Mouse (Mus musculus) embryonic stem cell, embryonic (primary cell): ENCODE data around the gene Perm1.

Experiments used
- CTCF ChIA-PET, 4 experiments: fragments of 300-600 bp in 2 of 4; fragments of 350-600 bp in 2 of 4; sonication (Branson Sonifier 250); formaldehyde crosslinking; loops; one replicate each; lab custom pipeline; 2022; ENCODE audit warnings: inconsistent platforms in 2 of 4; lab: Charles Lee
- POLR2A ChIA-PET, 4 experiments: fragments of 300-600 bp in 2 of 4; fragments of 350-600 bp in 2 of 4; sonication (Branson Sonifier 250); formaldehyde crosslinking; loops; one replicate each; lab custom pipeline; 2022; ENCODE audit warnings: antibody characterized with exemption in 4 of 4, inconsistent platforms in 1 of 4; lab: Charles Lee

The Perm1 gene

DNA sequence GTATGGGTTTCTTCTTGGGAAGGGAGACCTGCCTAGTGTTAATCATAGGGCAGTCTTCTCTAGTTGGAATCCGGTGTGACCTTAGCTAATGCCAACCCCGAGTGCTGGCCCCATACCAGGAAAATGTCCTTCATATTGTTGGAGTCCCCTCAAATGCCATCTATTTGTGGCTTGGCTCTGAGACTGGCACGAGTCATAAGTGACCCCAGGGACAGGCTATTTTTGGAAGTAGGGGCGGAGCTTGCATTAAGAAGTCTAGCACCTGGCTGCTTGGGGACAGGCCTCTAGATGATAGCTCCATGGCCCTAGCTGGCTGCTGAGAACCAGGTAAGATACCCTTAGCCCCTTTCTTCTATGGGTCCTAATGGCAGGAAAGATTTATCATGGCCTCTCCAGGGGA is at the start of gene Perm1:
TSS of gene Perm1 (plus strand) at position 220 of the 400 bp plus-strand sequence.
- ChIA-PET CTCF (interaction anchor here in 1 of 4 experiments (0.6 kb wide), 1 partner anchor 18 kb away, joined by 3 read pairs; no protein-coding TSS in a partner anchor), POLR2A (interaction anchor here in 1 of 4 experiments (0.8 kb wide), 1 partner anchor 27 kb away, joined by 3 read pairs; no protein-coding TSS in a partner anchor)

DNA sequence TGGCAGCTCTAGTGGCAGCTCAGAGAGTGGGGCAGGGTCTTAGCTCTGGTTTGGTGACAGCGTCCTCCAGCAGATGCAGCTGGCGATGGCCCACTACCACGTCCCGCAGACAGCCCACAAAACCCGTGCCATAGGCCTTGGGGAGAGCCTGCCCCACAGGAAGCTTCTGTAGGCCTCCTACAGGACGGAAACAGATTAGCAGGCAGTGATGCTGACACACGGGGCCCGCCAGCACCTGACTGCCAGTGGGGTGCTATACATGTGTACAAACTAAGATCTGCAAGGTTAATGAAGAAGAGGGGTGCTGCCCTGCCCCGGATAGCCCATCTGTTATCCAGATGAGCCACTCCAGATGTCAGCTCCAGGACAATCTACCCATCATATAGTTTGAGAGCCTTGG is 49.2 kb upstream of the Perm1 start:
- ChIA-PET CTCF (interaction anchor here in 2 of 4 experiments (0.6 to 1.1 kb wide), 2 partner anchors 22 to 28 kb away, joined by 3 to 4 read pairs; no protein-coding TSS in a partner anchor), POLR2A (interaction anchor here in 3 of 4 experiments (0.8 to 2.0 kb wide), 11 partner anchors 9 to 70 kb away, joined by 3 to 6 read pairs (median 3); partner anchors contain the start of genes 9430015G10Rik (in 1 of the 3) and Noc2l (in 1 of the 3))

DNA sequence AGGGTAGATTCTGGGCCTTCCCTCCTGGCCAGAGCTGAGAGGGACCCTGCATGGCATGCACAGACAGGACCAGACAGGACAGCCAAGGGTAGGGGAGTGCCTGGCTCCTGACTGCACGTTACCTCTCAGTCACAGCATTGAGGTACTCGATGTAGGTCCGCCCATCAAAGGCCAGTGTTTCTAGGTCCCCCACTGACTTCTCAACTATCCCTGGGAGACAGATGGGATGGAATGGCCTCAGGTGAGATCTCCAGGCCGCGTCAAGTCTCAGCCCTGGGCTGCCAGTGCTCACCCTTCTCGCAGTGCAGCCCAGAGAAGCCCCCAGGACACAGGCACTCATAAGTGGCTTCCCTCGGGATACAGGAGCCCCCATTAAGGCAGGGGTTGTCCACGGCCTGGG is 47.1 kb upstream of the Perm1 start:
- POLR2A ChIA-PET, result interaction anchor here in 1 of 4 experiments (0.6 kb wide), 1 partner anchor 356 kb away, joined by 3 read pairs; no protein-coding TSS in a partner anchor

DNA sequence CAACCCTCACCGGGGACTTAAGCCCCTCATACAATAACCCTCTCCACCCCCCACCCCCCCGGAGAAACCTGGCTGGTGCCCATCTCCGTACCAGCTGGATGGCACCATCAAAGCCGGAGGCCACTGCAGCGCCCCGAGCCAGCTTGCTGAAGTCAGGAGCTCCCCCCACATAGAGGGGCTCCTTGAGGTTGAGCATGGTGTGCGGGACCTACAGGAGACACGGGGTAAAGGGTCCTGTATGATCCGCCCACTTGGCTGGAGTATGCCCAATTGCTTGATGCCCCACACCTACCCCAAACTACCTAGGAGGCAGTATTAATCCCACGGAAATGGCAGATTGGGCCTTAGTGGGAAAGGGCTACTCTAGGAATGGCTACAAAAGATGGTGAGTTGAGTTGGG is 46.5 kb upstream of the Perm1 start:
- CTCF ChIA-PET, result no interaction called here
- POLR2A ChIA-PET, result interaction anchor here in 1 of 4 experiments (0.6 kb wide), 1 partner anchor 356 kb away, joined by 3 read pairs; no protein-coding TSS in a partner anchor

More for the DNA sequence above, 47.1 kb upstream of the Perm1 start:
- CTCF ChIA-PET, result no interaction called here

DNA sequence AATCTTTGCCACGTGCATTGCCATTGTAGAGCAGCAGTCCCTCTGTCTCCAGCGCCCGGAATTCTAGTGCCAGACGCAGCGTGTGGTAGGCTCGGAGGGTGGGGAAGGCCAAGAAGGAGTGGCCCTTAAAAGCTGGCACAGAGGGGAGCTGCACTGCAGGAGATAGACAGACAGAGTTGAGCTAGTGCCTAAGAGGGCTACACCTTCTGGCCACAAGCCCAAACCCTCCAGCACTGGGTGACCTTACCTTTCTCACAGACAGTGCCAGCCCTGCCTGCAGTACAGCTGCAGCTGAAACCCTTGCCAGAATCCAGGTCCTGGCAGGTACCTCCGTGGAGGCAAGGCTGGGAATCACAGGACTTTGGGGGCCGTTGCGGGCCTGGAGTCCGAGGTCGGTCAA is 43.8 kb upstream of the Perm1 start:
- CTCF ChIA-PET, result no interaction called here

DNA sequence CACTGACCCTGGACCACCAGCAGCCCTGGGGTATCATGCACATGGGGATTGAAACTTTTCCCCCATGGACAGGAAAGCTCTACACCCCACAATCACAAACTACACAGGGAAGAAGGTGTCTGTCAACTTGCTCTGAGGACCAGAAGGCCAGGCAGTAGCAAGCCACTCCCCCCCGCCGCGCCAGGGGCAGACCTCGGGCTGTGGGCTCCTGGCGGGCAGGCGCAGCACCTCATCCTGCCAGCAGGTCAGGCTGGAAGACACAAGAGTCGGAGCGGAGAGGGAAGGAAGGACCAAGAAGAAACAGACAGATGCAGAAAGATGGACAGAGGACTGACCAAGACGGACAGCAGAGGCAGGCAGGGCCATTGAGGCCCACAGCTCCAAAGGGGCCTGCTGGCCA is 38.0 kb upstream of the Perm1 start:
- ChIA-PET POLR2A (interaction anchor here in 2 of 4 experiments (0.8 to 3.1 kb wide), 7 partner anchors 9 to 166 kb away, joined by 3 to 14 read pairs (median 3); no protein-coding TSS in a partner anchor), CTCF (no interaction called here)

More for the DNA sequence above, 43.8 kb upstream of the Perm1 start:
- POLR2A ChIA-PET, result interaction anchor here in 3 of 4 experiments (0.8 to 1.9 kb wide), 16 partner anchors 9 to 71 kb away, joined by 3 to 6 read pairs (median 4); partner anchors contain the start of genes 9430015G10Rik (in 1 of the 3), Agrn (in 1 of the 3) and Noc2l (in 1 of the 3)

DNA sequence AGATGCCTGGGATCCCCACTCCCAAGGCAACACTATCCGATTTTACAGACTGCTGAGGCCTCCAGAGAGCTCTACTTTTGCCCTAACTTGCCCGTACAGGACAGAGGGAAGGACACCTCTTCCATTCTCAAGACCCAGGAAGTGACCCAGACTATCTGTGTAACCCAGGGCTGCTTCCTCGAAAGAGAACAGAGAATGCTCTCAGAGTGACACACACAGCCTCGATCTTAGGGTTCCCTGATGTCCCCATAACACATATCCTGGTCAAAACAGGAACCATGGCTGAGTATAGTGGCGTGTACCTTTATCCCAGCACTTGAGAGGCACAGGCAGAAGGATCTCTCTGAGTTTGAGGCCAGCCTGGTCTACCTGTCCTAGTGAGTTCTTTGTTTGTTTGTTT is 31.9 kb upstream of the Perm1 start:
- CTCF ChIA-PET, result interaction anchor here in 1 of 4 experiments (0.5 kb wide), 1 partner anchor 582 kb away, joined by 3 read pairs; no protein-coding TSS in a partner anchor
- POLR2A ChIA-PET, result interaction anchor here in 2 of 4 experiments (0.6 to 8.4 kb wide), 11 partner anchors 9 to 74 kb away, joined by 3 to 104 read pairs (median 4); partner anchors contain the start of genes 9430015G10Rik (in 2 of the 2) and Agrn (in 1 of the 2)

DNA sequence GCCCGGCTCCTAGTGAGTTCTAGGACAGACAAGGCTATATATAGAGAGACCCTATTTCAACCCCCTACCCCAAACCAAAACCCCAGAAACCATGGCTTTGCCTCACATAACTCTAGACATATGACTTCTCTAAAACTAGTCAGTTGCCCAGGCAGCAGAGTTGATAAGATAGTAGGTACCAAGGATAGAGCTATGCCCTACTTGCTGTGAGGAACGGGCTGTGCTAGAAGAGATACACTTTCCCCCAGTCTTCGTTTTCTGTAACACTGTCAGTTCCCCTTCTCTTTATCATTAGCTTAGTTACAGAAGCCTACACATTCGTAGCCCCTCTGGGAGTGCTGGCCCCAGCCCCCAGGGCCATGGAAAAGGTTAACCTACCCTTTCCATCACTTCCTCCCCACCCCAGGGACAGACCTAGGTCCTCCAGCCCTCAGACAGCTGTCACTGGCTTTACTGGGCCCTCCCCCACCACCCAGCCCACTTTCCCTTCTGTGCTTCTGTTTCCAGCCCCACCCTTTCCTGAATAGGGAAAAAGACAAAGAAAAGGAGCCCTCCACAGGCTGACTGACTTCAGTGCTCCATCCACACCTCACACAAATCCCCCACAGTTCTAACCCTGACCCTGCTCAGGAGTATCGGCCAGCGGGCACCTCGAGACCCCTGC is 31.2 kb upstream of the Perm1 start:
- POLR2A ChIA-PET, result interaction anchor here in 3 of 4 experiments (0.5 to 8.4 kb wide), 9 partner anchors 9 to 75 kb away, joined by 3 to 104 read pairs (median 6); partner anchors contain the start of genes 9430015G10Rik (in 1 of the 3), AW011738 (in 1 of the 3) and Agrn (in 1 of the 3)
- CTCF ChIA-PET, result interaction anchor here in 1 of 4 experiments (0.5 kb wide), 1 partner anchor 583 kb away, joined by 3 read pairs; no protein-coding TSS in a partner anchor

DNA sequence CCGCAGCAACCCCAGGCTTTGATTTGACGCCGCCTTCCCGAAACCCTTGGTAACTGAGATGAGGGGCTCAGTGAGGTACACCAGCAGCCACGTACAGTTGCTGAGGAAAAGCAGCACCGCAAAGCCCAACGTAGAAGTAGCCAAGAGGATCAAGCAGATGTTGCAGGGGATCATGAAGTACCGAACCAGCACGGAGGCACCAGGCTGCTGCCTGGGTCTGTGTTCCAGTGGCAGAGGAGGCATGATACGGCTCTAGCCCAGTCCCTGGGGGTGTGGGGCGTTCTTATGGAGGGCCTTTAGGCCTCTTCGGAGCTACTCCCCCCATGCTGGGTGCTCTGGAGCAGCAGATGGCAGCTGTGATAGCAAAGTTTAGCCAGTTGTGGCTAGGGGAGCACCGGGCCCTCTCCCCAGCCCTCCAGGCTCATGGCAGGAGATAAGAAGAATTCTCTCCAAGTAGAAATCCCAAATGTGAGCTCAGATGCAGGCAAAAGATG is 30.2 kb upstream of the Perm1 start:
- CTCF ChIA-PET, result no interaction called here
- POLR2A ChIA-PET, result interaction anchor here in 3 of 4 experiments (0.5 to 8.4 kb wide), 17 partner anchors 8 to 1729 kb away, joined by 3 to 104 read pairs (median 5); partner anchors contain the start of genes AW011738 (in 2 of the 3), Noc2l (in 2 of the 3), Agrn (in 1 of the 3) and Plekhn1 (in 1 of the 3)

DNA sequence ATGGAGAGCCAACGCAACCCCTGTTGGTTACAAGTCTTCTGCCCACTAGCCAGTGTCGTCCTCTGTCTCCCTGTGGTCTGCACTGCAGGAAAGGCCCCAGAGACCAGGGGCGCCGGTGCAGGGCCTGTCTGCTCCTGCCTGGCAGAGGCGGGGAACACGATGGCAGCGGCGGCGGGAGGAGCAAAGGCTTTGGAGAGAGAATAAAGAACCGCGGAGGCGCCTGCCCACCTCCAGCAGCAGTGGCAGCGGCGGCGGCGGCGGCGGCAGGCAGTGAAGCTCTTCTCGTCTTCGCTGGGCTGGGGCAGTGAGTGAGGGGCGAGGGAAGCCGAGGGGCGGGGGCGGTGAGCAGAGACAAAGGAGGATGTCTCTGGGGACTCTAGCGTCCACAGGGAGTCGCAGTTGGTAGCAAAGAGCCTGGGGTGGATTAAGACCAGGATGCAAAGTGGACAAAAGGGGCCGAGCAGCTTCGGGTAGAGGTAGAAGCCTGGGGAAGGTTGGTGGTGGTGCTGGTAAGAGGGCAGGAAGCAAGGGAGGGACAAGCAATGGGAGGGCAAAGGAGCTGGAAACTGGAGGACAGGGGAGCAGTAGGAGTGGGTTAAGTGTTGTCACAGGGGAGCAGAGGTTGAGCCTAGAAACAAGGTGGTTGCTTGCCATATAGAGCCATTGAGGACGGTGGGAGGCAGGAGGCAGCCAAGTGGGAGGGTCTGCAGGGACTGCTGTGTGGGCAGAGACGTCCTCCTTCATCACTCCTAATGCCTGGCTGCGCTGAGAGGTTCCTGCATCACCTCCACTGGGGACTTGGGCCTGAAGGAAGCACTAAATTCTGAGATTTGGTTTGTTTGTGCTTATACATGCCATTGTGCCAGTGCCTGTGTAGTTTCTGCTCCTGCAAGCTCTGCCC is 29.5 kb upstream of the Perm1 start:
- CTCF ChIA-PET, result no interaction called here
- POLR2A ChIA-PET, result interaction anchor here in 3 of 4 experiments (0.5 to 8.4 kb wide), 17 partner anchors 8 to 62 kb away, joined by 3 to 104 read pairs (median 5); partner anchors contain the start of genes AW011738 (in 2 of the 3), Noc2l (in 2 of the 3), Agrn (in 1 of the 3) and Plekhn1 (in 1 of the 3)

DNA sequence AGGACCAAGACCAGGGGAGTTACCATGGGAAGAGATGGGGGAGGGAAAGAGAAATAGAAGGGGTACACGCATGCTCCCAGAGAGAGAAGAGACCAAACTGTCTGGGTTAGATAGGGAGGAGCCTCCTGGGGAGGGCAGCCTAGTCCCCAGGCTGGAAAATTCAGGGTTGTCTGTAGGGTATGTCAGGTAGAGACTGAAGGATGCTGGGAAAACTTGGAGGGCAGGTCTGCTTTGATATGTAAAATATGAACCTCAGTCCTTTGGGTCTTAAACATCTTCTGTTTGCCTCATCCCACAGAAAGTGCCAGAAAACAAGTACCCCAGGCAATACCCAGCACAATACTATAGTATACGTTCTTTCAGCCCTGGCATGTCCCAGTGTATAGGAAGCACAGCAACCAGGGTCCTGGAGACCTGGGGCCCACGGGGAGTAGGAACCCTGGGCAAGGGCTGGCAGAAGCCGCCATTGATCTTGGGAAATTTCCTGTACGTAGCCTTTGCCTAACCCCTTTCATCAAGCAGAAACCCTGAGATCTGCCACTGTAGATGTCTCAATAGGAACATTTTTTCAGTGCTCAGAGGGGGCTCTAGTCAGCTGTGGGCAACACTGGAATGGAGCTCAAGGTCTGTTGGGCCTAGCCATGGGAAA is 27.4 kb upstream of the Perm1 start:
- POLR2A ChIA-PET, result interaction anchor here (0.5 to 4.7 kb wide), 30 partner anchors 9 to 245 kb away, joined by 3 to 30 read pairs (median 4); partner anchors contain the start of genes Agrn (in 3 of the 4), Noc2l (in 3 of the 4), 9430015G10Rik (in 1 of the 4) and AW011738 (in 1 of the 4)
- CTCF ChIA-PET, result interaction anchor here in 2 of 4 experiments (0.6 kb wide), 2 partner anchors 13 to 22 kb away, joined by 3 read pairs; no protein-coding TSS in a partner anchor

DNA sequence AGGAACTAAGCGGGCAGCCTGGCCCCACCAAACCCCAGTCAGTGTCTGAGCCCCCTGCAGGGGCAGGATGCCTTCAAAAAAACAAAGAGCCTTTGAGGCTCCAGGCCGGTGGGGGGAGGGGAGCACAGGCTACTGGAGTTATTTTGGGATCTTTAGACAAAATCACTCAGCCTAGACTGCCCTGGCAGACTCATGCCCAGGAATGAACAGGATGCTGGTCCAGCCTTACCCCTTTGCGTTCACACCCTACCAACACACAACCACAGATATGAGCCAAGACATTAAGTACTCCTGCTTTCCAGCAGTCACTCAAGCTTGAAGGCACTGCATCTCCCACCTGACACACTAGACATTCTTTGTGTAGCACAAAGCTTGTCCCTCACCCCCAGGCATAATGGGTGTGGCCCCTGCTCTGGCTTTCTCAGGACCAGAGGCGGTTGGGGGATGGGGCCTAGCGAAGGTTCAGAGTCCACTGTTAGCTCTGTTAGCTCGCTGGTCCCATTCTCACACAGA is 26.8 kb upstream of the Perm1 start:
- ChIA-PET CTCF (interaction anchor here in 2 of 4 experiments (0.5 to 0.6 kb wide), 4 partner anchors 9 to 190 kb away, joined by 3 to 4 read pairs (median 4); no protein-coding TSS in a partner anchor), POLR2A (interaction anchor here (0.5 to 4.7 kb wide), 35 partner anchors 9 to 323 kb away, joined by 3 to 30 read pairs (median 4); partner anchors contain the start of genes Agrn (in 3 of the 4), Noc2l (in 3 of the 4), 9430015G10Rik (in 1 of the 4) and AW011738 (in 1 of the 4))

DNA sequence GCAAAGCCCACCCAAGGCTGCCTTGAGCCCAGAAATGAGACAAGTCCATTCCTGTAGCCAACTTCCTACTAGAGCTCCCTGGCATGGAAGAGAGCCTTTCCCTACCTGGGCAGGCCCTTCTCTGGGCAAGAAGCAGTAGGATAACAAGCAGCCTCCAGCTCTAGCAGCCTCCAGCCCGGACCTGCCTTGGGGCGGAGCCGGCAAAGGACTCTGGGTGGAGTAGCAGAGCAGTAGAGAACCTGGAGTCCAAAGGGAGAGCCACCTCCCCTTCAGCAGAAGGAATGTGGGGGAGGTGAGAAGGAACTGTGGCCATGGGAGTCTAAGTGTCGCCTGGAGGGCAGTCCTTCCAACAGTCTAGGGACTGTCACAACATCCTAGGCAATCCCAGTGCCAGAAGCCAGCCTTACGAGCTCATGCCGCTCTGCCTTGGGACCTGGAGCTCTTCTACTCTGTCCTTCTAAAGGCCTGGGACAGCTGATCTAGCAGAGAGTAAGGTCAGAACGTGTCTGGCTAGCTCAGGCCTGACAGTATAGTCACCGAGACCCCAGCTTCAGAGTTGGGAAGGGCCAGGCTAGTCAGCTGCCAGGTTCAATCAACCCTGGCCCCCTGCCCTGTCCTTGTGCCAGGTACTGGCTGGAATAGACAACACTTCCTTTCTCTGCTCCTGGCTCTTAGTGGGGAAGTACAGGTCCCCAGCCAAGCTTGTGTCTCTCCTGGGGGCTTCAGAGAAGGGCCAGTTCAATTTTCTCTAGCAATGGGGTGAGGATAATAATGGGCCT is 23.1 kb upstream of the Perm1 start:
- POLR2A ChIA-PET, result interaction anchor here (0.5 to 9.9 kb wide), 42 partner anchors 8 to 353 kb away, joined by 3 to 104 read pairs (median 4); partner anchors contain the start of genes Noc2l (in 3 of the 4), 9430015G10Rik (in 2 of the 4), AW011738 (in 2 of the 4) and Isg15 (in 1 of the 4)

DNA sequence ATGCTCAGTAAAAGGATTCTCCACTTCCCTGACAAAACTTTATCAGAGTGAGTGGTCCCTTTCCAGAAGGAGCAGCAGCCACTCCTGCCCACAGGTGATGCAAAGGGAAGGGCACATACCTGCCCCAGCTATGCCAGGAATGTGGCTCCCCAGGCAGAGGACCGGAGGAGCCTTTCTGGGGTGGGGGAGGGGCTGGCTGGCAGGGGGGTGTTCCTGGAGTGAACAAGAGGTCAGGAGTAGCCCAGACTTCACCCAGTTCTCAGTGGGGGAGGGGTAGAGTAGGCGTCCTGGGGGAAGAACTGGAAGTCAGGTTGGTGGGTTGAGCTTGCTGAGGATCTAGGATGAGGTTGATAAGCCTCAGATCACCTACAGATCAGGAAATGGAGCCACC is 22.5 kb upstream of the Perm1 start:
- POLR2A ChIA-PET, result interaction anchor here (0.6 to 9.9 kb wide), 26 partner anchors 8 to 202 kb away, joined by 3 to 104 read pairs (median 4); partner anchors contain the start of genes Noc2l (in 3 of the 4), AW011738 (in 2 of the 4) and 9430015G10Rik (in 1 of the 4)
- CTCF ChIA-PET, result no interaction called here

More for the DNA sequence above, 23.1 kb upstream of the Perm1 start:
- CTCF ChIA-PET, result interaction anchor here in 1 of 4 experiments (1.3 kb wide), 1 partner anchor 83 kb away, joined by 3 read pairs; the partner anchor contains the start of gene 9430015G10Rik

DNA sequence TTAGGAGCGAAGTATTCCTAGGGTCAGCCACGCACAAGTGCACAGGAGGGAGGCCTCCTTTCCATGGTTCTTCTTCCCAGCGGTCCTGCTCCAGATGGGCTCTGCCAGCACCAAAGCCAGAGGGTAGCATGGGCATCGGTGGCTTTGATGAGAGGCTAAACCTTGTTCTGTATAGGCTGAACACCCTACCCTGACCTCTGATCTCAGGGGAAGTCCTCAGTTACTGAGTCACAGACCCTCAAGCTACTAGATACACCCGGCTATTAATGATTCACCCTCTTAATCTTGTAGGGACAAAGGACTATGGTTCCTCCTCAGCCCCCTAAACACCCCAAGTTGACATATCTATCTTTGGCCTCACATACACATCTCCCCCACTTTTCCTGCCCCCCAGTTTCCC is 21.8 kb upstream of the Perm1 start:
- POLR2A ChIA-PET, result interaction anchor here (0.9 to 9.9 kb wide), 16 partner anchors 9 to 162 kb away, joined by 3 to 104 read pairs (median 6); partner anchors contain the start of genes AW011738 (in 2 of the 4) and Noc2l (in 2 of the 4)
- CTCF ChIA-PET, result no interaction called here
